Mouse (Mus musculus) hindbrain, embryonic 10.5 days (tissue): Measurements from ENCODE around the gene Tbc1d10a. TPM values are rescaled to one million over a fixed set of nuclear protein-coding genes. Genes with fewer than 3 reads are reported as not detected.

ENCODE experiments used
- DNase-seq: peaks from one replicate; pipeline ENCODE4 v3.0.0-alpha.2; 2017; ENCODE audit warnings: low spot score
- H3K27ac ChIP-seq: fragments of 300-500 bp; sonication (generic); 2 replicates; pipeline ENCODE4 v1.5.1; 2016; ENCODE audit warnings: mild to moderate bottlenecking, moderate library complexity
- H3K27me3 ChIP-seq: fragments of 300-500 bp; sonication (generic); 2 replicates; pipeline ENCODE4 v1.6.1; 2016; ENCODE audit warnings: mild to moderate bottlenecking; ENCODE audit not compliant: poor library complexity, insufficient read depth, severe bottlenecking
- H3K36me3 ChIP-seq: fragments of 300-500 bp; sonication (generic); 2 replicates; pipeline ENCODE4 v1.6.1; 2016; ENCODE audit warnings: mild to moderate bottlenecking, moderate library complexity
- H3K4me1 ChIP-seq: fragments of 300-500 bp; sonication (generic); replicated peaks from 2 replicates; pipeline ENCODE4 v1.6.1; 2016; ENCODE audit warnings: mild to moderate bottlenecking
- H3K4me3 ChIP-seq: fragments of 300-500 bp; sonication (generic); 2 replicates; pipeline ENCODE4 v1.5.1; 2016; ENCODE audit warnings: mild to moderate bottlenecking, moderate library complexity
- H3K9me3 ChIP-seq: fragments of 300-500 bp; sonication (generic); 2 replicates; pipeline ENCODE4 v1.6.1; 2016; ENCODE audit warnings: mild to moderate bottlenecking, moderate library complexity
- WGBS: fragments of 180-500 bp; shearing (Covaris S2); methylation state at CpG from one replicate; pipeline ENCODE4 v1.1.7; 2016; 5-methylcytosine and 5-hydroxymethylcytosine counted together
- polyA plus RNA-seq: library from polyadenylated mRNA; unstranded; fragments of >200 nt; fragmentation: Nextera tagmentation; extraction: Ambion mirVana; gene quantifications from 2 replicates; pipeline ENCODE4 v1.2.1, GENCODE M21; 2016

The Tbc1d10a gene
- 29.4 and 32.3 TPM in 2 replicates for polyA plus RNA-seq

DNA sequence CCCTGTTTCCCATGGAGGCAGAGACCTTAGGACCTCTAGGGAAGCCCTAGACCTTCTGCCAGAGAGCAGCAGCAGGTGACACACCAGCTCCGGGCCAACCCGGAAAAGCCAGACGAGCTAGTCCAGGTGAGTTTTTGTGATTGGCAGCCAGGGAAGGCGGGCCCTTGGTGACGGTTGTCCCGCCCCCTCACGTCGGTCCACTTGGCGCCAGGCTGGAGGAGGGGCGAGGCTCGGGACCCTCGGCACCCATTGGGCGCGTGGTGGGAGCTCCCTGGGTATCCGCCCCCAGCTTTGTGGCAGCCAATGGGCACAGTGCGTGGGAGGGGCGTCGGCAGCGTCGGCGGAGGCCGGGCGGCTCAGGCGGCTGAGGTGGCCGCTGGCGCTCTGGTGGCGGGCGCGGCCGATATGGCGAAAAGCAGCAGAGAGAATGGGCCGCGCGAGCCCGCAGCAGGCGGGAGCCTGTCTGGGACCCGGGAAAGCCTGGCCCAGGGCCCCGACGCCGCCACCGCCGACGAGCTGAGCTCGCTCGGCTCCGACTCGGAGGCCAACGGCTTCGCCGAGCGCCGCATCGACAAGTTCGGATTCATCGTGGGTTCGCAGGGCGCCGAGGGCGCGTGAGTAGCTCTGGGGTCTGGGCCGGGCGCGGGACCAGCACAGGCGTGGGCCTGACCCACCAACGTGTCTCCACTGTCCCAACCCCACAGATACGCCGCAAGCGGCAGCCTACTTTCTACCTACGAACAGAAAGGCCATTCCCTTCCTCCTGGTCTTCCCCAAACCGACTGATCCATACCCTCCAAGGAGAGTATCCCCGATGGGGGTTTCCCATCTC is at the start of gene Tbc1d10a:
Gene Tbc1d10a, plus strand, starts transcription at position 304 of the 832 bp plus-strand sequence.
- H3K4me1 ChIP-seq: peaks cover 28% of the 10 kb centered on the region
- peaks cover 25% of the 10 kb centered on the region for H3K36me3 ChIP-seq
- peaks cover 8% of the 10 kb centered on the region; the same call in 1 of the 2 replicates for H3K27me3 ChIP-seq
- H3K27ac ChIP-seq: peak within 1 kb of the TSS; percentile 92
- peak; percentile 97 for DNase-seq
- under 1% methylated on average over 71 of the region's 71 CpGs for WGBS
- H3K9me3 ChIP-seq: no peaks in the 10 kb centered on the region
- peak within 1 kb of the TSS; percentile 90 for H3K4me3 ChIP-seq

DNA sequence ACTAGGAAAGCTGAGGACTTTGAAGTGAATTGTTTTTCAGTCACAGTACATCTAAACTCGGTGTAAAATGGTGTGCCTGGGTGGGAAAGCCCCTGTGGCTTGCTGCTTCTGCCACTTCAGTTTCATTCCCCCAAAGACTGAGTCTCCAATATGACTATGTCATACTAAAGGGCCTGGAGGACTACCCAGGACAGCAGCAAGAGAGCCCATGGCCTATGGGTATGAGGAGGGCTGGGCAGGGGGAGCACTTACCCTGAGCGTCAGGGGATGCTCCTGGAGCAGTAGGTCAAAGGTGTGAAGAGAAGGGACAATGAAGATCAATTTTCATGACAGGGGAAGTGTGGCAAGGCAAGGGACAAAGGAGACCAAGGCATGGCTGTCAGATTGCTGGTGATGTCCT is 47.6 kb upstream of the Tbc1d10a start:
- H3K36me3 ChIP-seq: peaks cover 73% of the 10 kb centered on the region
- peaks cover 35% of the 10 kb centered on the region for H3K4me1 ChIP-seq
- WGBS: 66% methylated on average over 2 of the region's 2 CpGs
- no peak overlapping the region for H3K4me3 ChIP-seq
- H3K27me3 ChIP-seq: no peaks in the 10 kb centered on the region
- H3K9me3 ChIP-seq: no peaks in the 10 kb centered on the region
- H3K27ac ChIP-seq: no peak overlapping the region
- no peak for DNase-seq

DNA sequence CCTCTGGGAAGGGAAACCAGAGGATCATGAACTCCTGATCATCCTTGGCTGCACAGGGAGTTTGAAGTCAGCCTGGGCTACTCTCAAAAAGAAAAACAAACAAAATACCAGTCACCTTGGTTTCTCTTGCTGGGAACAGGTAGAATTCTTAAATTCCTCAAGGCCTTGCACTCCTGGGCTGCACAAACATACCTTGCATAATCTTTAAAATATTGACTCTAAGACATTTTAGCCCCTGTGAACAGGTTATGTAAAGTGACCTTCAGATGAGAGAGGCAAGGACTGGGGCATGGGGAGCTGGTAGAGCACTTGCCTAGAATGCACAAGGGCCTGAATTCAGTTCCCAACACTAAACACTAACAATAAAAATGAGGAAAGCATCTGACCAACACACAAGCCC is 45.1 kb upstream of the Tbc1d10a start:
- Histone ChIP-seq H3K4me3 (no peak overlapping the region), H3K27me3 (no peaks in the 10 kb centered on the region), H3K27ac (no peak overlapping the region), H3K36me3 (peaks cover 89% of the 10 kb centered on the region), H3K9me3 (no peaks in the 10 kb centered on the region), H3K4me1 (peaks cover 14% of the 10 kb centered on the region)
- no peak for DNase-seq

DNA sequence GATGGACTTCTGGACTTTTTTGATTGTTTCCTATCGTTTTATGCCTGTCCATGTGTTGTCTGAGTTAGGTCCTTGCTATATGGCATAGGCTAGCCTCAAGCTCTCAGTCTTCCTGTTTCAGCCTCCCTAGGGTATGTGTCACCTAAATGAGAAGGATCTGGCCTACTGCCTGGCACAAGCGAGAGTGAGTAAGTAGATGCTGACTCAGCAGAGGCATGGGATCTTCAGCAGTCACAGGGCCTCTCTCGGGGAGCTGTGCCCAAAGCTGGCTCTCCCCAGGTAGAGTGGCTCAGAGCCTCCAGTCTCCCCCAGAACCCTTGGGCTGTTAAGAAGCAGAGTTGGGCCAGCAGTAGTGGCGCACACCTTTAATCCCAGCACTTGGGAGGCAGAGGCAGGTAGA is 44.2 kb upstream of the Tbc1d10a start:
- no peak overlapping the region for H3K4me3 ChIP-seq
- 88% methylated on average over 4 of the region's 4 CpGs for WGBS
- no peak overlapping the region for H3K27ac ChIP-seq
- no peaks in the 10 kb centered on the region for H3K27me3 ChIP-seq
- 0 out of 2 replicates have a peak, but pooled peaks cover 8% of the 10 kb centered on the region for H3K4me1 ChIP-seq
- DNase-seq: no peak
- H3K9me3 ChIP-seq: no peaks in the 10 kb centered on the region
- H3K36me3 ChIP-seq: peaks cover 87% of the 10 kb centered on the region

DNA sequence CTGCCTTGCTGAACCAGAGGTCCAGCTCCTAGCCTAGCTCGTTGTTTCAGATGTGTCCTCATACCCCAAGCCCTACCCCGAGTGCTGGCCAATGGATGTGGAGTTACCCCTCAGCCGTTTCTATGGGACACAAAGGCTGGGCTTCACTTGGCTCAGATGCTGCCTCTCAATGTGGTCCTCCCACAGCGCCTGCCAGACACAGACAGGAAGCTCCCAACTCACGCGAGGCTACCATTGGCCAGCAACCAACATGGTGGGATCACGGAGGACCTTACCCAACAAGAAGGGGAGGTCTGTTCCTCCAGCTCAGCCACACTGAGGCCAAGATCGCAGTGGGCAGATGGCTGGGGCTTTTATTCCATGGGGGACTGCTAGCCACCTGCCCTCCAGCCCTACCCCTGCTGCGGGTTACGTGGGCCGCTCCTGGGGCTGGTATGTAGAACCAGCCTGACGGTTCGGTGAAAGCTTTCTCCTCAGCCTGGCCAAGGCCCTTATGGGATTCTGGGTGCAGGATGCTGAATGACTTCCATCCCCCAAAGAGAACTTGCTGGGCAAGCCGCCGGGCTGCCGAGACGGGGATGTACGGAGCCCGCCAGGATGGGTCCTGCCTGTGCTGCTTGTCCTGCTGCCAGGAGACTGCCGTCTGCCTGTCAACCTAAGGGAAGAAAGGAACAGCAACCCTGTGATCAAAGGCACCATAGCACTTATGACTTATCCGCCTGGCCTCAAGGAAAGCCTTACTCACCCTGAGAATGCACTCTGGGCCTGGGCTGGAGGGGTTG is 43.1 kb upstream of the Tbc1d10a start:
- Histone ChIP-seq H3K27ac (no peak overlapping the region), H3K36me3 (peaks cover 82% of the 10 kb centered on the region)

DNA sequence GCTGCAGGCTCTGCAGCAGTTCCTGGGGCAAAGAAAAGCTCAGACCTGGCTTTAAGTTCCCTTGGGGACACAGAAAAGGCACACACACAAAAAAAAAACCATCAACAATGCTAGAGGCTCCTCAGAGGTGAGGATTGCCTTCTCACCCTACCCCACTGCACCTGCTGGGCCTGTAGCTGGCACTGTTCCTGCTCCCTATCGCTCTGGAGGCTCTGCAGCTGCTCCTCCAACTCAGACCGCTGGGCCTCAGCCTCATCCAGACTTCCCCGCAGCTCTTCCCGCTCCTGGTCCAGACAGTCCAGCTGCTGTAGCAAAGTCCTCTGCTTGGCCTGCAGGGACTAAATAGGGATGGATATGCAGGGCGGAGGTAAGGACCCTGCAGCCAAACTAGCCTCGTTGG is 40.2 kb upstream of the Tbc1d10a start:
- DNase-seq: no peak
- H3K27me3 ChIP-seq: no peaks in the 10 kb centered on the region
- no peak overlapping the region for H3K27ac ChIP-seq
- no peaks in the 10 kb centered on the region for H3K4me1 ChIP-seq
- peaks cover 64% of the 10 kb centered on the region for H3K36me3 ChIP-seq
- no peaks in the 10 kb centered on the region for H3K9me3 ChIP-seq
- no peak overlapping the region for H3K4me3 ChIP-seq
- 83% methylated on average over 6 of the region's 6 CpGs for WGBS

More for the DNA sequence above, 43.1 kb upstream of the Tbc1d10a start:
- no peak overlapping the region for H3K4me3 ChIP-seq
- no peak for DNase-seq
- H3K9me3 ChIP-seq: no peaks in the 10 kb centered on the region
- H3K27me3 ChIP-seq: no peaks in the 10 kb centered on the region
- WGBS: 93% methylated on average over 21 of the region's 21 CpGs
- 0 out of 2 replicates have a peak, but pooled peaks cover 5% of the 10 kb centered on the region for H3K4me1 ChIP-seq

DNA sequence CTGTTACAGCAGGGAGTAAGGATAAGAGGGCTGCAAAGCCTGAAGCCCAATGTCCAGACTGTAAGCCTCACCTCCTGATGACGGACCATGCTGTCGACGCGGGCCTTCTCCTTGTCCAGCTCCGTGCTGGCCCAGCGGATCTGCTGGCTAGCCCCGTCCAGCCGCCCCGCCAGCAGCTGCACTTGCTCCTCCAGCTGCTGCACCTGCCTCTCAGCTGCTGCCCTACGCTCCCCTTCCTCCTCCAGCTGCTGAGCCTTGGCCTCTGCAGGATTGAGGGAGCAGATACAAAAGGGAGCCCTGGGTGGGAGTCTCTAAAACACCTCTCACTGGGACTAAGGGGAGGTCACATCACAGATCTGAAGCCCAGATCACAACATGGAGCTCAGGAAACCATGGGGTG is 39.5 kb upstream of the Tbc1d10a start:
- Histone ChIP-seq H3K36me3 (peaks cover 60% of the 10 kb centered on the region), H3K27ac (no peak overlapping the region), H3K27me3 (no peaks in the 10 kb centered on the region), H3K4me3 (no peak overlapping the region), H3K4me1 (no peaks in the 10 kb centered on the region), H3K9me3 (no peaks in the 10 kb centered on the region)
- DNase-seq: no peak
- WGBS: 86% methylated on average over 10 of the region's 10 CpGs

DNA sequence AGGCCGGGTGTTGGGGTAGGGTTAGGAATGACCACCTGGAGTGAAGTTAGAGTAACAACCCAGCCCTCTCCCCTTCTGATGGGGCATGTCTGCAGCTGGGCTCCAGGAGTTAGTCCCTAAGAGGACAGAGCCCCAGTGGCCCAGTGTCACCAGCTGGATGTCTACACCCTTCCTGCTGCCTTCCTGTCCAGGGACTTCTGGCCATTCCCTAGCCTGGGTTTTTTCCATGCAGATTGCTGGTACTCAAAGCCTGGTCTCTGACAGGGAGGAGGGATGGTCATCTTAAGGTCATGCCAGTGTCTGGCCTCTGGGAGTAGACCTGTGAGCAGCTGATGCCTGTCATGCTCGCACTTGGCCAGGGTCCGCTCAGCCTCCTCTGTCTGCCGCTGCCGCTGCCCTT is 38.5 kb upstream of the Tbc1d10a start:
- no peaks in the 10 kb centered on the region for H3K4me1 ChIP-seq
- 0 out of 2 replicates have a peak overlapping the region, but pooled peaks have one; percentile 23 for H3K27ac ChIP-seq
- no peak for DNase-seq
- H3K36me3 ChIP-seq: peaks cover 50% of the 10 kb centered on the region
- no peaks in the 10 kb centered on the region for H3K9me3 ChIP-seq
- H3K27me3 ChIP-seq: no peaks in the 10 kb centered on the region
- WGBS: 92% methylated on average over 5 of the region's 5 CpGs
- no peak overlapping the region for H3K4me3 ChIP-seq

DNA sequence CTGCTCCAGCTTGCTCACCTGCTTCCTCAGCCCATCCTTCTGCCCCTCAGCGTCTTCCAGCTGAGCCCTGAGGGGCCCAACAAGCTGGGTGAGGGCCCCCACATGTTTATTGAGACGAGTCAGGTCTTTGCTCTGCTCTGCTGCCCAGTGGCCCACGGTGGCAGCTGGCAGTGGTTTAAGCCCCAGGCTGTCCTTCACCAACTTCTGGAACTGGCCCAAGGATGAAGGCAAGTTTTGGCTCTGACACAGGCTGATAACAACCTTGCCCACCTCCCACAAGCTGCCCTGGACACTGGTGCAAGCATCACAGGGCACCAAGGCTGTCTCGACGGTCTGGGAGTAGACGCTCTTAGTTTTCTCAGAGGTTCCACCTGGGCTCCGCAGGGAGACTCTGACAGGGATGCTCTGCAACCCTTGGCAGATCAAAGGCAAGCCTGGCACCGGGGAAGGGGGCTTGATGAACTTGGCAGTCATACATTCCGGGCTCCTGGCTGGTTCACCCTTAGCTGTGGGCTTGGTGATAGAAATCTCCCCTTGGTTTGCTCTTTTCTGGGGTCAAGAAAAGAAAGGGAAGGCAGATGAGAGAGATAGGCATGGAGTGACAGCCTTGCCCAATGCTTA is 37.9 kb upstream of the Tbc1d10a start:
- DNase-seq: no peak
- H3K27ac ChIP-seq: 0 out of 2 replicates have a peak overlapping the region, but pooled peaks have one; percentile 23
- peaks cover 45% of the 10 kb centered on the region for H3K36me3 ChIP-seq
- no peaks in the 10 kb centered on the region for H3K9me3 ChIP-seq
- no peaks in the 10 kb centered on the region for H3K27me3 ChIP-seq
- 89% methylated on average over 9 of the region's 9 CpGs for WGBS
- H3K4me1 ChIP-seq: no peaks in the 10 kb centered on the region
- H3K4me3 ChIP-seq: no peak overlapping the region

DNA sequence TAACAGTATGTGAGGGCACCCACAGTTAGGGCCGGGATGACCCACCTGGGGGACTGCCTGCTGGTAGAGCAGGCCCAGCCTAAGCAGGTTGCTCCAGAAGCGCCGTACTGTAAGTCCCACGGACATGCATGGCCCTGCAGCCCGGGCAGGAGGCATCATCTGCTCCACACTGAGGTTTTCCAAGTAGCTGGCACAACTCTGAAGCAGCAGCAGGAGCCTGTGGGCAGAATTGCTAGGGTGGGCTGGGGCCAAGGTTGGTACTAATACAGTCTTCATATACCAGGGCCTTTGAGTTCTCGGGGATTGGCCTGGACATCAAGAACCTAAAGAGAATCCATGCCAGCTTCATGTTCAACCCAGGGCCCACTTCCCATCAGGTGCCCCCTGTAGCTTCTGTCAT is 36.7 kb upstream of the Tbc1d10a start:
- Histone ChIP-seq H3K27ac (no peak overlapping the region), H3K9me3 (no peaks in the 10 kb centered on the region), H3K4me3 (no peak overlapping the region), H3K27me3 (no peaks in the 10 kb centered on the region), H3K4me1 (no peaks in the 10 kb centered on the region), H3K36me3 (peaks cover 37% of the 10 kb centered on the region)
- 89% methylated on average over 6 of the region's 6 CpGs for WGBS
- no peak for DNase-seq

DNA sequence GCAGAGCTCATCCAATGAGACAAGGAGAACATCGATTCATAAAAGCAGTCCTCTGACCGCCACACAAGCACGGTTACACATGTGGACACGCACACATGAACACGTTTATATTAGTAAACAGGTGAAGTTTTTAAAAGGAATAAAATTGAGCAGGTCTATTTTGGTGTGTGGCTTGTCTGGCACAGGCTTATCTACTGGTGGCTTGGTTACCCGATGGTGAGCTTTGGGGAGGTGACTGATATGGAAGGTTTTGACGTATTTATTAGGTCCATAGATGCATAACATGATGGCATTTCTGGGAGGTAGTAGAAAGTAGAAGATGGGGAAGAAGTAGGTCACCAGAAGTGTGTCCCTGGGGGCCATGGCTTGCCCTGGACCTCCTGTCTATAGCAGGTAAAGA is 32.9 kb upstream of the Tbc1d10a start:
- H3K4me1 ChIP-seq: no peaks in the 10 kb centered on the region; the same call in 1 of the 2 replicates
- H3K9me3 ChIP-seq: no peaks in the 10 kb centered on the region
- H3K27me3 ChIP-seq: no peaks in the 10 kb centered on the region
- no peak overlapping the region for H3K4me3 ChIP-seq
- 95% methylated on average over 7 of the region's 7 CpGs for WGBS
- H3K36me3 ChIP-seq: peaks cover 16% of the 10 kb centered on the region
- no peak for DNase-seq
- H3K27ac ChIP-seq: no peak overlapping the region

DNA sequence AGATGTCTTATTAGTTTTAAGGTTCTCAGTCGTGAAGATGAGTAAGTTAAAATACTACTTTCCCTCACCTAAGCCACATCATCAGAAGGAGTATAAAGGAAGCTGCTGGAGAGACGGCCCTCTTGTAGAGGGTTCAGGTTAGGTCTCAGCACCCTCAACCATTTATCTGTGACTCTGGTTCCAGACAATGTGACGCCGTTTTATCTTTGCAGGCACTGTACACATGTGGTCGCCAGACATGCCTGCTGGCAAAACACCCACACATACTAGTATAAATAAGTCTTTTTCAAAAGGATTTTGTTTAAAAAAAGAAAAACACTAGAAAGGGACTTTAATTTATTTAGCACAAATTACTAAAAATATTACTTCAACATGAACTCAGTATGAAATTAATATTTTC is 30.9 kb upstream of the Tbc1d10a start:
- H3K4me1 ChIP-seq: peaks cover 12% of the 10 kb centered on the region
- H3K36me3 ChIP-seq: peaks cover 13% of the 10 kb centered on the region
- no peaks in the 10 kb centered on the region for H3K27me3 ChIP-seq
- no peaks in the 10 kb centered on the region for H3K9me3 ChIP-seq
- no peak overlapping the region for H3K27ac ChIP-seq
- DNase-seq: no peak
- no peak overlapping the region for H3K4me3 ChIP-seq
- WGBS: 87% methylated on average over 5 of the region's 5 CpGs
